Mouse (Mus musculus) kidney, embryonic 14.5 days (tissue): ENCODE results near the gene Magel2. TPM values are rescaled to one million over a fixed set of nuclear protein-coding genes. Genes with fewer than 3 reads are reported as not detected.

Experiments used
- ATAC-seq: fragments of 200-750 bp; cut with Nextera tagmentation; 2 replicates; pipeline ENCODE4 v1.8.0; 2017; ENCODE audit warnings: moderate number of reproducible peaks, mild to moderate bottlenecking, moderate TSS enrichment, moderate library complexity; ENCODE audit not compliant: low FRiP score, low TSS enrichment
- H3K27ac ChIP-seq: fragments of 300-500 bp; sonication (generic); 2 replicates; pipeline ENCODE4 v1.5.1; 2014; ENCODE audit warnings: low read depth, mild to moderate bottlenecking, low read length, moderate library complexity, mixed read lengths
- H3K27me3 ChIP-seq: fragments of 300-500 bp; sonication (generic); 2 replicates; pipeline ENCODE4 v1.6.1; 2014; ENCODE audit warnings: mild to moderate bottlenecking, low read length; ENCODE audit not compliant: control insufficient read depth, insufficient read depth
- H3K36me3 ChIP-seq: fragments of 300-500 bp; sonication (generic); 2 replicates; pipeline ENCODE4 v1.6.1; 2014; ENCODE audit warnings: low read length, mixed read lengths; ENCODE audit not compliant: control insufficient read depth, insufficient read depth
- H3K4me1 ChIP-seq: fragments of 300-500 bp; sonication (generic); 2 replicates; pipeline ENCODE4 v1.6.1; 2014; ENCODE audit warnings: low read length, mixed read lengths; ENCODE audit not compliant: control insufficient read depth, insufficient read depth
- H3K4me2 ChIP-seq: fragments of 300-500 bp; sonication (generic); replicated peaks from 2 replicates; pipeline ENCODE4 v1.6.1; 2014; ENCODE audit warnings: low read depth, mild to moderate bottlenecking, low read length
- H3K4me3 ChIP-seq: fragments of 300-500 bp; sonication (generic); 2 replicates; pipeline ENCODE4 v1.5.1; 2014; ENCODE audit warnings: mild to moderate bottlenecking, low read length
- H3K9ac ChIP-seq: fragments of 300-500 bp; sonication (generic); 2 replicates; pipeline ENCODE4 v1.6.1; 2014; ENCODE audit warnings: low read depth, mild to moderate bottlenecking, low read length, moderate library complexity
- H3K9me3 ChIP-seq: fragments of 300-500 bp; sonication (generic); 2 replicates; pipeline ENCODE4 v1.6.1; 2016; ENCODE audit warnings: low read length; ENCODE audit not compliant: control insufficient read depth
- WGBS: fragments of 180-500 bp; shearing (Covaris S2); extraction: QIAGEN DNeasy Blood & Tissue Kit; methylation state at CpG from one replicate; pipeline ENCODE4 v1.1.7; 2014; 5-methylcytosine and 5-hydroxymethylcytosine counted together
- polyA plus RNA-seq: library from polyadenylated mRNA; unstranded; fragments of >200 nt; fragmentation: Nextera tagmentation; extraction: Ambion mirVana; gene quantifications from 2 replicates; pipeline ENCODE4 v1.2.1, GENCODE M21; 2014

Gene Magel2
- 0.39 and 0.84 TPM in 2 replicates for polyA plus RNA-seq

DNA sequence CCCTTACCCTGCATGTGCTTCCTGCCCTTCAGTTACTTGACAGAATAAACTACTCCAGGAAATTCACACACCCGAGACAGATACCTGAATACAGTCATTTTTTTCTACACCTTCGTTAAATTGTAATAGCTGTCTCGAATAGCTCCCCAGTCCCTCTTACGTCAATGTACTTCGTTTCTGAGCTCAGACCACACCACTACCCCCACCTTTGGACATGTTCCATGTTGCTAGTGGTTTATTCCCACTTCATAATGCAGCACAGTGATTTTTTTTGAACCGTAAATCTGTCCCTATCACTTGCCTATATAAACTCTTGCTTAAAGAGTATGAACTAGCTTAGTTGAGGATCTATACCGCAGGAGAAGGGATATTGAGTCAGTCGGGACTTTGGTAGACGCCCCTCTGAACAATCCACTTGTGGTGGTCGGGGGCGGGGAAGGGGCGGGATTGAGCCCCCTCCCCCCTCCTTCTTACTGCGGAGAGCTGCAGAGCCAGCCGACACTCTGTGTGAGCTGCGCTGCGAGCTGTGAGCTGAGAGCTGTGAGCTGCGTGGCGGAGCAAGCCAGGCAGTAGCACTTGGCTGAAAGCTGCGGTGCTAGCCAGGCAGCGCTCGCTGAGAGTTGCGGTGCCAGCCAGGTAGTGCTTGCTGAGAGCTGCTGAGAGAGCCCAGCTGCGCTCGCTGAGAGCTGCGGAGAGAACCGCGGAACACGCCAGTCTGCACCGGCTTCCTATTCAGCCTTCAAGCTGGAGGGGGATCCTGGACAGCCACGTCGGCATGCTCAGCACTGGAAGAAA, at the start of gene Magel2:
TSS of gene Magel2 (plus strand) at position 501 of the 795 bp plus-strand sequence.
- Histone ChIP-seq H3K4me2 (peak within 1 kb of the TSS; percentile 65), H3K27ac (no peak within 1 kb of the TSS), H3K27me3 (no peaks in the 10 kb centered on the region), H3K9me3 (peaks cover 12% of the 10 kb centered on the region), H3K4me1 (no peaks in the 10 kb centered on the region), H3K9ac (peak within 1 kb of the TSS; percentile 40), H3K4me3 (peak within 1 kb of the TSS; percentile 45), H3K36me3 (no peaks in the 10 kb centered on the region)
- peak; percentile 95 for ATAC-seq
- WGBS, result 23% methylated on average over 31 of the region's 31 CpGs

DNA sequence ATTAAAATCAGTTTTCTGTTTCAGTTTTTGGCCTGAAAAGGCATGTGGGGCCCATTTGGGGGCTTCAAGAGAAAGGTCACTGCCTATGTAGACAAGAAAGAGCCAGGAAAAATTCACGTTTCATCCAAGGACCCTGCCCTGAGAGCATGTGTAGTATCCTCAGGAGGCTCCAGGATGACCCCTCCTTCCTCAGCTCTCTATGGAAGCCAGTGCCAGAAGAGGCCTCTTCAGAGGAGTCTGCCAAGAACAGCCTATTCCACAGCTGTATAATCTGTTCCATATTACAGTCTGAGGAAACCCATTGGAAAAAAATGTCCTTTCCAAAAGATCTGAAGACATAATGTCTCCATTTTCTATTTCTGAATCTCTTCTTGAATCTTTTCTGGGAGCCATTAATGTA, 31.4 kb upstream of the Magel2 start:
- no peak overlapping the region for H3K9ac ChIP-seq
- no peak overlapping the region for H3K4me2 ChIP-seq
- no peaks in the 10 kb centered on the region for H3K36me3 ChIP-seq
- no peaks in the 10 kb centered on the region for H3K4me1 ChIP-seq
- no peak overlapping the region for H3K27ac ChIP-seq
- H3K27me3 ChIP-seq, result no peaks in the 10 kb centered on the region
- H3K9me3 ChIP-seq, result 0 out of 2 replicates have a peak, but pooled peaks cover 3% of the 10 kb centered on the region
- ATAC-seq, result no peak
- WGBS, result 31% methylated on average over 1 of the region's 1 CpGs
- no peak overlapping the region for H3K4me3 ChIP-seq

DNA sequence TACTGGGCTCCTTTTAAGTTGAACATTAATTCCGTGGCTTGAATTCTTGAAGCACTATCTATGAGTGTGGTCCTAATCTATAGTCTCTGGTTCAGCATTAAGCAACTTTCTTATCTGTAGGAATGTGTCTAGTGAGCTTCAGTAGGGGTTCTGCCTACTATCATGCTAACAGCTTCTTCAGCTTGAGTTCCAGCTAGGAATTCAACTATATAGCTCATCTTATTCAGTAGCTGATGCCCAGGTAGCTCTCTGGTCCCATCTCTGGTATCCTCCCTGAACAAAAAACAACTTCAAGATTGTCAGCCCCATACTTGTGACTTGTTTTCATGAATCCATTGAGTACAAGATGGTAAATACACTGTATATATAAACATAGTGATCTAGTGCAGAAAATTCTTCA, 30.5 kb upstream of the Magel2 start, which contains the start of gene Ndn:
TSS of gene Ndn (plus strand) at position 301 of the 400 bp plus-strand sequence.
- ATAC-seq, result no peak
- Histone ChIP-seq H3K27me3 (no peaks in the 10 kb centered on the region), H3K4me1 (no peaks in the 10 kb centered on the region), H3K27ac (no peak within 1 kb of the TSS), H3K36me3 (no peaks in the 10 kb centered on the region), H3K9me3 (0 out of 2 replicates have a peak, but pooled peaks cover 3% of the 10 kb centered on the region), H3K4me3 (no peak within 1 kb of the TSS), H3K9ac (no peak within 1 kb of the TSS), H3K4me2 (no peak within 1 kb of the TSS)
- 80% methylated on average over 1 of the region's 1 CpGs for WGBS

GRCm38 (mm10) chr7:62348106-62348803, 28.6 kb upstream of the Magel2 start:
- ATAC-seq, result peak; percentile 99
- Histone ChIP-seq H3K27ac (no peak overlapping the region), H3K36me3 (no peaks in the 10 kb centered on the region), H3K9ac (peak overlapping the region; percentile 63), H3K9me3 (0 out of 2 replicates have a peak, but pooled peaks cover 3% of the 10 kb centered on the region), H3K27me3 (no peaks in the 10 kb centered on the region), H3K4me1 (no peaks in the 10 kb centered on the region), H3K4me3 (peak overlapping the region; percentile 46), H3K4me2 (peak overlapping the region; percentile 63)
- WGBS, result 14% methylated on average over 42 of the region's 42 CpGs

- H3K4me1 ChIP-seq, result no peaks in the 10 kb centered on the region
- no peaks in the 10 kb centered on the region for H3K27me3 ChIP-seq
- WGBS, result 36% methylated on average over 17 of the region's 17 CpGs
- peak; percentile 69 for ATAC-seq
- no peaks in the 10 kb centered on the region for H3K36me3 ChIP-seq
- peak overlapping the region; percentile 63 for H3K4me2 ChIP-seq
- peak overlapping the region; percentile 63; the same call in 1 of the 2 replicates for H3K9ac ChIP-seq
- 0 out of 2 replicates have a peak, but pooled peaks cover 3% of the 10 kb centered on the region for H3K9me3 ChIP-seq
- peak overlapping the region; percentile 46 for H3K4me3 ChIP-seq
- no peak overlapping the region for H3K27ac ChIP-seq
Observed at GRCm38 (mm10) chr7:62348804-62349190, 28.0 kb upstream of the Magel2 start.

DNA sequence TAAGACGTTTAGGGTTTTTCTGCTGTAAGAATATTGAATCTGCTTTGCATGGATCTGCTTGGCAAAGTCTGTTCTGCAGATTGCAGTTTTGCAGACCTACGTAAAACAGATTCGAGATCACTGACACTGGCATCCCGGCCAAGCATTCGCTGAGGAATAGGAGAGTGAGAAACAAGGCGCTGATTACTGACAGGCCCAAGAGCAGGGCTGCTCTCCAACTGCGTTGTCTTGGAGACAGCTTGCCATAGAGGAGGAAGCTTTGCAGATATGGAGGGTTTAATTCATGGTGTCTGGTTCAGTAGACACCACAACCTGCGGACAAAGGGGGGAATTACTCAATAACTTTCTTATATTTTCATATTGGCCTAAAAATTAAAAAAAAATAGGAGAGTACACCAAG, 25.5 kb upstream of the Magel2 start:
- H3K4me3 ChIP-seq, result no peak overlapping the region
- no peaks in the 10 kb centered on the region for H3K4me1 ChIP-seq
- 67% methylated on average over 8 of the region's 8 CpGs for WGBS
- H3K27ac ChIP-seq, result no peak overlapping the region
- ATAC-seq, result no peak
- H3K9ac ChIP-seq, result no peak overlapping the region
- no peak overlapping the region for H3K4me2 ChIP-seq
- H3K36me3 ChIP-seq, result no peaks in the 10 kb centered on the region
- H3K27me3 ChIP-seq, result no peaks in the 10 kb centered on the region
- 0 out of 2 replicates have a peak, but pooled peaks cover 3% of the 10 kb centered on the region for H3K9me3 ChIP-seq

DNA sequence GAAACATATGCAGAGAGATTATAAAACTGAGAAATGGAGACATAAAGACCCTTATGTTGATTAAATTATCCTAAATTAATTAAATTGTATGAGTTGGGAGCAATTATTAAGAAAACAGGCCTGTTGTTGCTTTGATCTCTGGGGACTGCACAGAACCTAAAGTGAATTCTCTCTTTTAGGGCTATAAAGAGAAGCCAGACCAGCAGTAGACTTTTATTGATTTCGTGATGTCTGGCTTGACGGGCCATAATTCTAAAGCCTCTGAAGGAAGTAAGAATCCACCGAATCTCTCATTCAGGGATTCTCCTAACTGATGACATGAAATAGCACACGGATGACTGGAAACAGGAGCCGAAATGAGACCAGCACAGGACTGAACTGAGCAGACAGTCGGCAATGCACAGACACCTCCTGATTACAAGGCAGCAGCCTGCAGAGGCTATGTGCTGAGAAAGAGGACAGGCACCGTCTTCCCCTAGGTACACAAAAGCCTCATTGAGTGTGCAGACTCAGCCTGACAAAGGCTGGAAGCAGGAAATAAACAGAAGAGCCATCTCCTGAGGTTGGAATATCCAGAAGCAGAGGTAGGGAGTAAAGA, 11.7 kb upstream of the Magel2 start:
- Histone ChIP-seq H3K9me3 (peaks cover 4% of the 10 kb centered on the region; the same call in 1 of the 2 replicates), H3K9ac (no peak overlapping the region), H3K36me3 (no peaks in the 10 kb centered on the region), H3K27ac (no peak overlapping the region), H3K4me3 (no peak overlapping the region), H3K27me3 (no peaks in the 10 kb centered on the region), H3K4me2 (no peak overlapping the region), H3K4me1 (no peaks in the 10 kb centered on the region)
- WGBS, result 56% methylated on average over 7 of the region's 7 CpGs
- no peak for ATAC-seq

DNA sequence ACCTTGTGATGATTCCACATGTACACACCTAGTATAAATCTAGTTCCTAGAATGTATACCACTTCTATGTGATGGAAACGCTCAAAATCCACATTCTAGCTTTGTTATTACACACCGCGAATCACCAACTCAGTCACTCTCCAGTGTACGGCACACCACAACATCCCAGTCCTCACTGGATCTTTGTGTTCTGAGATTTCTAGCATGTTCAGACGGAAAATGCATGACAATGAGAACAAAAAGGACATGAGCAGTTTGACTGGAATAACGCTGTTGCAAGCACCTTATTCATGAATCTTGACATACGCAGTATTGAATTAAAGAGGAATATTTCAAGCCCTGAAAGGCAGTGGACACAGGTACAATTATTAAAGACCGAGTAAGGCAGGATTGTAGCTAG, 10.1 kb upstream of the Magel2 start:
- H3K4me2 ChIP-seq, result no peak overlapping the region
- no peak for ATAC-seq
- H3K4me1 ChIP-seq, result no peaks in the 10 kb centered on the region
- H3K27ac ChIP-seq, result no peak overlapping the region
- no peaks in the 10 kb centered on the region for H3K36me3 ChIP-seq
- H3K27me3 ChIP-seq, result no peaks in the 10 kb centered on the region
- 78% methylated on average over 8 of the region's 8 CpGs for WGBS
- no peak overlapping the region for H3K4me3 ChIP-seq
- peaks cover 4% of the 10 kb centered on the region; the same call in 1 of the 2 replicates for H3K9me3 ChIP-seq
- no peak overlapping the region for H3K9ac ChIP-seq
